10 mouse cellular contexts compared by ENCODE assay signal in genomic region chr7:127944614-127945013, GRCm38 (mm10). TPM values are rescaled to one million over a fixed set of nuclear protein-coding genes. Genes with fewer than 3 reads are reported as not detected.
DNase-seq lines count a peak whose midpoint lies in the region; ATAC-seq and TF ChIP-seq lines count a peak whose summit lies in the region.
"Had no signal": no experiment of that assay in that cellular context is flagged by ENCODE, and none has a peak within 500 bp of the region (broad histone marks: within the 10 kb centered on the region; RNA-seq: fewer than 3 reads in every experiment).

No protein-coding gene starts in this region.

- no peaks in the 10 kb centered on the region for H3K79me2 ChIP-seq in heart, adult 2 months (replicated peaks; ENCODE audit: control insufficient read depth, insufficient read depth, low read length)

- no peak overlapping the region for H3K27ac ChIP-seq in heart, adult 2 months
- H3K27ac ChIP-seq in embryonic facial prominence, embryonic 11.5 days (replicated peaks; ENCODE audit: low read depth, low read length): no peak overlapping the region
- no peak overlapping the region for H3K27ac ChIP-seq in limb, embryonic 11.5 days (replicated peaks; ENCODE audit: low read depth, low read length)
- H3K27ac ChIP-seq: left cerebral cortex, adult 2 months had no signal

- peak overlapping the region; percentile 42; the same call in 1 of the 2 replicates for H3K9ac ChIP-seq in heart, adult 2 months (ENCODE audit: low read depth, low read length)
- H3K9ac ChIP-seq in embryonic facial prominence, embryonic 11.5 days (replicated peaks; ENCODE audit: low read length): 0 out of 2 replicates have a peak overlapping the region, but pooled peaks have one; percentile 1
- H3K9ac ChIP-seq in limb, embryonic 11.5 days (ENCODE audit: low read length): no peak overlapping the region

- no peak overlapping the region for H3K4me2 ChIP-seq in embryonic facial prominence, embryonic 11.5 days (ENCODE audit: low read depth, low read length)
- no peak overlapping the region for H3K4me2 ChIP-seq in limb, embryonic 11.5 days (ENCODE audit: low read depth, severe bottlenecking)

- no peak overlapping the region for H3K4me3 ChIP-seq in heart, adult 2 months
- peak overlapping the region; percentile 75 for H3K4me3 ChIP-seq in E14TG2a.4 (replicated peaks; ENCODE audit: low read length)
- no peak overlapping the region for H3K4me3 ChIP-seq in embryonic facial prominence, embryonic 11.5 days (ENCODE audit: low read depth, low read length)
- no peak overlapping the region for H3K4me3 ChIP-seq in limb, embryonic 11.5 days (ENCODE audit: low read depth, low read length)
- H3K4me3 ChIP-seq: left cerebral cortex, adult 2 months had no signal

- no peaks in the 10 kb centered on the region for H3K36me3 ChIP-seq in heart, adult 2 months (ENCODE audit: control insufficient read depth, insufficient read depth, low read length)
- H3K36me3 ChIP-seq in E14TG2a.4 (ENCODE audit: insufficient read depth, low read length): no peaks in the 10 kb centered on the region
- no peaks in the 10 kb centered on the region for H3K36me3 ChIP-seq in embryonic facial prominence, embryonic 11.5 days (replicated peaks; ENCODE audit: control insufficient read depth, insufficient read depth, low read depth, low read length)
- no peaks in the 10 kb centered on the region for H3K36me3 ChIP-seq in limb, embryonic 11.5 days (ENCODE audit: control insufficient read depth, insufficient read depth, low read length)

- peak; percentile 16; the same call in 1 of the 2 replicates for TF ChIP-seq CTCF in heart, adult 2 months (IDR thresholded peaks at IDR 0.05)
- no peak for TF ChIP-seq CTCF in E14TG2a.4 (conservative IDR thresholded peaks at IDR 0.05; ENCODE audit: low read length)

- ATAC-seq in embryonic facial prominence, embryonic 11.5 days (replicated peaks; ENCODE audit: insufficient number of reproducible peaks, low FRiP score, low TSS enrichment, low read depth): no peak
- ATAC-seq in limb, embryonic 11.5 days (ENCODE audit: insufficient number of reproducible peaks, low FRiP score, low TSS enrichment, low read depth): no peak
- ATAC-seq: CD4-positive, CD25-positive, alpha-beta regulatory T cell, adult 4 months had no signal

- 9% methylated on average over 23 of the region's 23 CpGs for WGBS in heart, adult 2 months
- 12% methylated on average over 23 of the region's 23 CpGs for WGBS in embryonic facial prominence, embryonic 11.5 days
- WGBS in limb, embryonic 11.5 days: 11% methylated on average over 23 of the region's 23 CpGs

- no peaks in the 10 kb centered on the region for H3K4me1 ChIP-seq in heart, adult 2 months (ENCODE audit: control insufficient read depth, insufficient read depth, low read length)
- peaks cover 31% of the 10 kb centered on the region for H3K4me1 ChIP-seq in E14TG2a.4 (replicated peaks; ENCODE audit: low read depth, low read length)
- no peaks in the 10 kb centered on the region for H3K4me1 ChIP-seq in embryonic facial prominence, embryonic 11.5 days (ENCODE audit: control insufficient read depth, insufficient read depth, low read length)
- H3K4me1 ChIP-seq in limb, embryonic 11.5 days (ENCODE audit: control insufficient read depth, insufficient read depth, low read length): no peaks in the 10 kb centered on the region

- DNase-seq in heart, adult 2 months: peak in 1 of 2 experiments; percentile 39
- DNase-seq in heart, adult 11 months: no peak
- no peak for DNase-seq in embryonic facial prominence, embryonic 11.5 days (ENCODE audit: low spot score)
- peak; percentile 38 for DNase-seq in limb, embryonic 11.5 days (ENCODE audit: low spot score)
- no peak for DNase-seq in right cerebral cortex, postnatal 4 days
- no peak for DNase-seq in frontal cortex, postnatal 36 days (ENCODE audit: low spot score in 2 of 2)
- no peak for DNase-seq in cerebellum, adult 11 months

- TF ChIP-seq EP300 in heart, adult 2 months (IDR thresholded peaks at IDR 0.05; ENCODE audit: insufficient read depth, low read depth, low read length): no peak

- no peak for TF ChIP-seq POLR2A in heart, adult 2 months (IDR thresholded peaks at IDR 0.05; ENCODE audit: insufficient read depth, low read depth, low read length)

- no peaks in the 10 kb centered on the region for H3K9me3 ChIP-seq in E14TG2a.4 (ENCODE audit: low read length)
- no peaks in the 10 kb centered on the region for H3K9me3 ChIP-seq in embryonic facial prominence, embryonic 11.5 days (replicated peaks; ENCODE audit: control insufficient read depth, low read length)
- H3K9me3 ChIP-seq in limb, embryonic 11.5 days (ENCODE audit: control insufficient read depth, low read length): no peaks in the 10 kb centered on the region

- intact Hi-C loops in heart, adult 2 months (cut with DNase I): no loop called here

- H3K27me3 ChIP-seq in heart, adult 2 months (ENCODE audit: control insufficient read depth, insufficient read depth, low read length): no peaks in the 10 kb centered on the region; the same call in 1 of the 2 replicates
- H3K27me3 ChIP-seq in E14TG2a.4 (ENCODE audit: insufficient read depth, low read length): peaks cover 46% of the 10 kb centered on the region
- peaks cover 16% of the 10 kb centered on the region for H3K27me3 ChIP-seq in embryonic facial prominence, embryonic 11.5 days (ENCODE audit: control insufficient read depth, insufficient read depth, low read length)
- peaks cover 18% of the 10 kb centered on the region for H3K27me3 ChIP-seq in limb, embryonic 11.5 days (ENCODE audit: control insufficient read depth, insufficient read depth, low read length)

RNA-seq across cellular contexts. Expression of gene Prss36, which starts 1.9 kb away (rescaled TPM):
- 1 to 10 TPM; 6.0 to 9.7 TPM for total RNA-seq in heart, adult 2 months (2021)
- 21.4 and 23.1 TPM in 2 replicates for polyA plus RNA-seq in heart, adult 2 months (2012; rRNA removed)
- 11.0 and 12.2 TPM in 2 replicates for polyA plus RNA-seq in embryonic facial prominence, embryonic 11.5 days (2014; fragmentation: Nextera tagmentation; extraction: Ambion mirVana)
- 11.5 and 13.3 TPM in 2 replicates for polyA plus RNA-seq in limb, embryonic 11.5 days (2014; fragmentation: Nextera tagmentation; extraction: Ambion mirVana)

RNA-seq across cellular contexts. Expression of gene Prss8, which starts 14.7 kb away (rescaled TPM):
- not detected for total RNA-seq in heart, adult 2 months (2021)
- polyA plus RNA-seq in heart, adult 2 months (2012; rRNA removed): 1.1 TPM in 1 of 2 replicates, not detected in the other
- 8.7 and 9.0 TPM in 2 replicates for polyA plus RNA-seq in embryonic facial prominence, embryonic 11.5 days (2014; fragmentation: Nextera tagmentation; extraction: Ambion mirVana)
- polyA plus RNA-seq in limb, embryonic 11.5 days (2014; fragmentation: Nextera tagmentation; extraction: Ambion mirVana): 4.0 and 5.0 TPM in 2 replicates
- polyA plus RNA-seq: CD4-positive, CD25-positive, alpha-beta regulatory T cell, adult 4 months had no signal

RNA-seq across cellular contexts. Expression of gene Fus, which starts 22.6 kb away (rescaled TPM):
- 100 to 1,000 TPM; 151 to 181 TPM for total RNA-seq in heart, adult 2 months (2021)
- 222 and 261 TPM in 2 replicates for polyA plus RNA-seq in heart, adult 2 months (2012; rRNA removed)
- 52.5 and 57.7 TPM in 2 replicates for polyA plus RNA-seq in embryonic facial prominence, embryonic 11.5 days (2014; fragmentation: Nextera tagmentation; extraction: Ambion mirVana)
- polyA plus RNA-seq in limb, embryonic 11.5 days (2014; fragmentation: Nextera tagmentation; extraction: Ambion mirVana): 62.7 and 63.1 TPM in 2 replicates

RNA-seq across cellular contexts. Expression of gene Kat8, which starts 32.3 kb away (rescaled TPM):
- total RNA-seq in heart, adult 2 months (2021): 10 to 100 TPM; 13.8 to 14.6 TPM
- 10.1 and 16.9 TPM in 2 replicates for polyA plus RNA-seq in heart, adult 2 months (2012; rRNA removed)
- 49.5 and 55.2 TPM in 2 replicates for polyA plus RNA-seq in embryonic facial prominence, embryonic 11.5 days (2014; fragmentation: Nextera tagmentation; extraction: Ambion mirVana)
- 48.2 and 53.7 TPM in 2 replicates for polyA plus RNA-seq in limb, embryonic 11.5 days (2014; fragmentation: Nextera tagmentation; extraction: Ambion mirVana)

RNA-seq across cellular contexts. Expression of gene Bckdk, which starts 40.7 kb away (rescaled TPM):
- 100 to 1,000 TPM; 104 to 131 TPM for total RNA-seq in heart, adult 2 months (2021)
- 165 and 210 TPM in 2 replicates for polyA plus RNA-seq in heart, adult 2 months (2012; rRNA removed)
- polyA plus RNA-seq in embryonic facial prominence, embryonic 11.5 days (2014; fragmentation: Nextera tagmentation; extraction: Ambion mirVana): 99.1 and 116 TPM in 2 replicates
- 124 TPM in 2 replicates for polyA plus RNA-seq in limb, embryonic 11.5 days (2014; fragmentation: Nextera tagmentation; extraction: Ambion mirVana)
